Mouse (Mus musculus): ENCODE data around the gene Gm48551. TPM values are rescaled to one million over a fixed set of nuclear protein-coding genes. Genes with fewer than 3 reads are reported as not detected.
A peak's percentile ranks its signal among the peaks of the same experiment; 100 is the strongest.

Gm48551 gene
- polyA plus RNA-seq, 1 experiment from 2014 or later: 8.8 TPM

- H3K4me2 ChIP-seq (ENCODE audit: low read length): no peak overlapping the region
- H3K4me3 ChIP-seq (replicated peaks; ENCODE audit: low read length): no peak overlapping the region
- 0 out of 2 replicates have a peak, but pooled peaks have one; percentile 10 for ATAC-seq
- 30% methylated on average over 4 of the region's 4 CpGs for WGBS
- H3K9me3 ChIP-seq (ENCODE audit: control insufficient read depth, low read length): no peaks in the 10 kb centered on the region
- H3K27ac ChIP-seq (ENCODE audit: low read length): no peak overlapping the region
- H3K36me3 ChIP-seq (ENCODE audit: control insufficient read depth, insufficient read depth): peaks cover 26% of the 10 kb centered on the region
- peaks cover 12% of the 10 kb centered on the region for H3K27me3 ChIP-seq (replicated peaks; ENCODE audit: control insufficient read depth, insufficient read depth, low read length)
- H3K4me1 ChIP-seq (replicated peaks; ENCODE audit: control insufficient read depth, insufficient read depth, low read length): peaks cover 16% of the 10 kb centered on the region
- H3K9ac ChIP-seq (replicated peaks; ENCODE audit: low read depth, low read length): no peak overlapping the region
These were observed 19.2 kb upstream of the Gm48551 start for GRCm38 (mm10) chr10:81365073-81365472.

- peak; percentile 6; the same call in 1 of the 2 replicates for ATAC-seq
- peaks cover 26% of the 10 kb centered on the region for H3K36me3 ChIP-seq (ENCODE audit: control insufficient read depth, insufficient read depth)
These were observed 18.4 kb upstream of the Gm48551 start, which contains the start of gene 4930404N11Rik for GRCm38 (mm10) chr10:81365672-81366476. 4930404N11Rik (minus strand) TSS chr10:81365816.

GRCm38 (mm10) chr10:81366477-81367206 lies 17.6 kb upstream of the Gm48551 start:
- Histone ChIP-seq H3K27me3 (replicated peaks; ENCODE audit: control insufficient read depth, insufficient read depth, low read length) (peaks cover 12% of the 10 kb centered on the region), H3K9me3 (ENCODE audit: control insufficient read depth, low read length) (no peaks in the 10 kb centered on the region), H3K27ac (ENCODE audit: low read length) (no peak overlapping the region), H3K4me3 (replicated peaks; ENCODE audit: low read length) (no peak overlapping the region), H3K4me1 (replicated peaks; ENCODE audit: control insufficient read depth, insufficient read depth, low read length) (peaks cover 16% of the 10 kb centered on the region), H3K9ac (replicated peaks; ENCODE audit: low read depth, low read length) (no peak overlapping the region), H3K36me3 (ENCODE audit: control insufficient read depth, insufficient read depth) (peaks cover 31% of the 10 kb centered on the region), H3K4me2 (ENCODE audit: low read length) (no peak overlapping the region)
- ATAC-seq: 0 out of 2 replicates have a peak, but pooled peaks have one; percentile 2
- 87% methylated on average over 6 of the region's 6 CpGs for WGBS

More at GRCm38 (mm10) chr10:81365672-81366476, 18.4 kb upstream of the Gm48551 start, which contains the start of gene 4930404N11Rik:
- 18% methylated on average over 12 of the region's 12 CpGs for WGBS
- peak within 1 kb of the TSS; percentile 49; the same call in 1 of the 2 replicates for H3K4me2 ChIP-seq (ENCODE audit: low read length)
- no peak within 1 kb of the TSS for H3K27ac ChIP-seq (ENCODE audit: low read length)
- no peak within 1 kb of the TSS for H3K4me3 ChIP-seq (replicated peaks; ENCODE audit: low read length)
- H3K9me3 ChIP-seq (ENCODE audit: control insufficient read depth, low read length): no peaks in the 10 kb centered on the region
- peaks cover 12% of the 10 kb centered on the region for H3K27me3 ChIP-seq (replicated peaks; ENCODE audit: control insufficient read depth, insufficient read depth, low read length)
- H3K4me1 ChIP-seq (replicated peaks; ENCODE audit: control insufficient read depth, insufficient read depth, low read length): peaks cover 16% of the 10 kb centered on the region
- no peak within 1 kb of the TSS for H3K9ac ChIP-seq (replicated peaks; ENCODE audit: low read depth, low read length)

GRCm38 (mm10) chr10:81367207-81367495 lies 17.1 kb upstream of the Gm48551 start:
- Histone ChIP-seq H3K4me2 (ENCODE audit: low read length) (no peak overlapping the region), H3K36me3 (ENCODE audit: control insufficient read depth, insufficient read depth) (peaks cover 31% of the 10 kb centered on the region), H3K27ac (ENCODE audit: low read length) (no peak overlapping the region), H3K4me3 (replicated peaks; ENCODE audit: low read length) (no peak overlapping the region), H3K9ac (replicated peaks; ENCODE audit: low read depth, low read length) (no peak overlapping the region), H3K27me3 (replicated peaks; ENCODE audit: control insufficient read depth, insufficient read depth, low read length) (peaks cover 12% of the 10 kb centered on the region), H3K4me1 (replicated peaks; ENCODE audit: control insufficient read depth, insufficient read depth, low read length) (peaks cover 16% of the 10 kb centered on the region), H3K9me3 (ENCODE audit: control insufficient read depth, low read length) (no peaks in the 10 kb centered on the region)
- WGBS: 72% methylated on average over 6 of the region's 6 CpGs
- no peak for ATAC-seq

- H3K27me3 ChIP-seq (replicated peaks; ENCODE audit: control insufficient read depth, insufficient read depth, low read length): no peaks in the 10 kb centered on the region
- 89% methylated on average over 10 of the region's 10 CpGs for WGBS
- peaks cover 6% of the 10 kb centered on the region; the same call in 1 of the 2 replicates for H3K36me3 ChIP-seq (ENCODE audit: control insufficient read depth, insufficient read depth)
- H3K9me3 ChIP-seq (ENCODE audit: control insufficient read depth, low read length): no peaks in the 10 kb centered on the region
- H3K4me1 ChIP-seq (replicated peaks; ENCODE audit: control insufficient read depth, insufficient read depth, low read length): peaks cover 24% of the 10 kb centered on the region
- no peak overlapping the region for H3K27ac ChIP-seq (ENCODE audit: low read length)
- ATAC-seq: no peak
- no peak overlapping the region for H3K4me3 ChIP-seq (replicated peaks; ENCODE audit: low read length)
- H3K9ac ChIP-seq (replicated peaks; ENCODE audit: low read depth, low read length): no peak overlapping the region
- no peak overlapping the region for H3K4me2 ChIP-seq (ENCODE audit: low read length)
These were observed 8.9 kb upstream of the Gm48551 start for GRCm38 (mm10) chr10:81375322-81375721.

GRCm38 (mm10) chr10:81376561-81377361 lies 7.5 kb upstream of the Gm48551 start:
- 38% methylated on average over 6 of the region's 6 CpGs for WGBS
- no peak overlapping the region for H3K27ac ChIP-seq (ENCODE audit: low read length)
- peak overlapping the region; percentile 78 for H3K4me3 ChIP-seq (replicated peaks; ENCODE audit: low read length)

GRCm38 (mm10) chr10:81377362-81377664 lies 7.0 kb upstream of the Gm48551 start:
- WGBS: 49% methylated on average over 2 of the region's 2 CpGs
- H3K27ac ChIP-seq (ENCODE audit: low read length): no peak overlapping the region
- peak overlapping the region; percentile 88 for H3K9ac ChIP-seq (replicated peaks; ENCODE audit: low read depth, low read length)

More at GRCm38 (mm10) chr10:81376561-81377361, 7.5 kb upstream of the Gm48551 start:
- H3K9ac ChIP-seq (replicated peaks; ENCODE audit: low read depth, low read length): peak overlapping the region; percentile 88
- peak overlapping the region; percentile 89 for H3K4me2 ChIP-seq (ENCODE audit: low read length)
- no peaks in the 10 kb centered on the region for H3K27me3 ChIP-seq (replicated peaks; ENCODE audit: control insufficient read depth, insufficient read depth, low read length)
- no peak for ATAC-seq
- H3K9me3 ChIP-seq (ENCODE audit: control insufficient read depth, low read length): no peaks in the 10 kb centered on the region
- H3K36me3 ChIP-seq (ENCODE audit: control insufficient read depth, insufficient read depth): 0 out of 2 replicates have a peak, but pooled peaks cover 2% of the 10 kb centered on the region
- peaks cover 24% of the 10 kb centered on the region for H3K4me1 ChIP-seq (replicated peaks; ENCODE audit: control insufficient read depth, insufficient read depth, low read length)

GRCm38 (mm10) chr10:81377793-81378552 lies 6.3 kb upstream of the Gm48551 start, which contains the start of gene Fzr1:
Fzr1 (minus strand) TSS chr10:81378516.
- H3K4me2 ChIP-seq (ENCODE audit: low read length): peak within 1 kb of the TSS; percentile 89
- no peaks in the 10 kb centered on the region for H3K27me3 ChIP-seq (replicated peaks; ENCODE audit: control insufficient read depth, insufficient read depth, low read length)
- peak within 1 kb of the TSS; percentile 70 for H3K27ac ChIP-seq (ENCODE audit: low read length)
- H3K4me3 ChIP-seq (replicated peaks; ENCODE audit: low read length): peak within 1 kb of the TSS; percentile 78
- WGBS: under 1% methylated on average over 54 of the region's 59 CpGs
- H3K4me1 ChIP-seq (replicated peaks; ENCODE audit: control insufficient read depth, insufficient read depth, low read length): peaks cover 24% of the 10 kb centered on the region
- H3K9me3 ChIP-seq (ENCODE audit: control insufficient read depth, low read length): no peaks in the 10 kb centered on the region
- ATAC-seq: peak; percentile 64; the same call in 1 of the 2 replicates
- H3K36me3 ChIP-seq (ENCODE audit: control insufficient read depth, insufficient read depth): 0 out of 2 replicates have a peak, but pooled peaks cover 2% of the 10 kb centered on the region
- peak within 1 kb of the TSS; percentile 88 for H3K9ac ChIP-seq (replicated peaks; ENCODE audit: low read depth, low read length)

More at GRCm38 (mm10) chr10:81377362-81377664, 7.0 kb upstream of the Gm48551 start:
- Histone ChIP-seq H3K4me3 (replicated peaks; ENCODE audit: low read length) (peak overlapping the region; percentile 78), H3K27me3 (replicated peaks; ENCODE audit: control insufficient read depth, insufficient read depth, low read length) (no peaks in the 10 kb centered on the region), H3K4me1 (replicated peaks; ENCODE audit: control insufficient read depth, insufficient read depth, low read length) (peaks cover 24% of the 10 kb centered on the region), H3K4me2 (ENCODE audit: low read length) (peak overlapping the region; percentile 89), H3K9me3 (ENCODE audit: control insufficient read depth, low read length) (no peaks in the 10 kb centered on the region), H3K36me3 (ENCODE audit: control insufficient read depth, insufficient read depth) (0 out of 2 replicates have a peak, but pooled peaks cover 2% of the 10 kb centered on the region)
- no peak for ATAC-seq

Data from forebrain, embryonic 16.5 days (tissue).